Mouse (Mus musculus): ENCODE results near the gene Cyp2b10. TPM values are rescaled to one million over a fixed set of nuclear protein-coding genes. Genes with fewer than 3 reads are reported as not detected.

The Cyp2b10 gene
- polyA plus RNA-seq (2015; fragmentation: Nextera tagmentation; extraction: Ambion mirVana): not detected in 2 replicates

DNA sequence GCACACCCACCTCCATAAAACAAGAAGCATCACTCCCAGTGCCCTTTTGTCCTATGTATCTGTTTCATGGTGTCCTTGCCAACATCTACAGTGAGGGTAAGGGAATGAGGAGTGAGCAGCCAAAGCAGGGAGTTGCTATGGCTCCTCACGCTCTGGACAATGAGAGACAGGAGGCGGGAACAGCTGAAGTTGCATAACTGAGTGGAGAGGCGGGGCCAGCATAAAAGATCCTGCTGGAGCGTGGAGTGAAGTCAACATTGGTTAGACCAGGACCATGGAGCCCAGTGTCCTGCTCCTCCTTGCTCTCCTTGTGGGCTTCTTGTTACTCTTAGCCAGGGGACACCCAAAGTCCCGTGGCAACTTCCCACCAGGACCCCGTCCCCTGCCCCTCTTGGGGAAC, at the start of gene Cyp2b10:
TSS of gene Cyp2b10 (plus strand) at position 210 of the 400 bp plus-strand sequence.

Other genes starting within 250 kb of the Cyp2b10 start
- gene Bckdha, start 238.6 kb upstream of the Cyp2b10 start, polyA plus RNA-seq (2015; fragmentation: Nextera tagmentation; extraction: Ambion mirVana): 28.4 and 36.6 TPM in 2 replicates
- gene Exosc5, start 238.5 kb upstream of the Cyp2b10 start, polyA plus RNA-seq (2015; fragmentation: Nextera tagmentation; extraction: Ambion mirVana): 97.0 and 103 TPM in 2 replicates
- 2.6 and 2.9 TPM in 2 replicates for gene Tmem91, start 222.5 kb upstream of the Cyp2b10 start, polyA plus RNA-seq (2015; fragmentation: Nextera tagmentation; extraction: Ambion mirVana)
- gene B9d2, start 216.8 kb upstream of the Cyp2b10 start, polyA plus RNA-seq (2015; fragmentation: Nextera tagmentation; extraction: Ambion mirVana): 38.0 and 44.5 TPM in 2 replicates
- gene Tgfb1, start 210.6 kb upstream of the Cyp2b10 start, polyA plus RNA-seq (2015; fragmentation: Nextera tagmentation; extraction: Ambion mirVana): 14.9 and 17.7 TPM in 2 replicates
- gene Ccdc97, start 178.5 kb upstream of the Cyp2b10 start, polyA plus RNA-seq (2015; fragmentation: Nextera tagmentation; extraction: Ambion mirVana): 10.8 and 11.4 TPM in 2 replicates
- gene Hnrnpul1, start 142.9 kb upstream of the Cyp2b10 start, polyA plus RNA-seq (2015; fragmentation: Nextera tagmentation; extraction: Ambion mirVana): 48.8 and 50.2 TPM in 2 replicates
- 53.3 and 71.1 TPM in 2 replicates for gene Axl, start 108.9 kb upstream of the Cyp2b10 start, polyA plus RNA-seq (2015; fragmentation: Nextera tagmentation; extraction: Ambion mirVana)
- 17.3 and 31.2 TPM in 2 replicates for gene Cyp2s1, start 80.7 kb upstream of the Cyp2b10 start, polyA plus RNA-seq (2015; fragmentation: Nextera tagmentation; extraction: Ambion mirVana)
- gene Cyp2b13, start 163.9 kb downstream of the Cyp2b10 start, polyA plus RNA-seq (2015; fragmentation: Nextera tagmentation; extraction: Ambion mirVana): not detected in 2 replicates